Mouse (Mus musculus): Measurements from ENCODE around the gene Sgip1. TPM values are rescaled to one million over a fixed set of nuclear protein-coding genes. Genes with fewer than 3 reads are reported as not detected.
A peak's percentile ranks its signal among the peaks of the same experiment; 100 is the strongest.

The Sgip1 gene
- polyA plus RNA-seq, 1 experiment from 2014 or later, result 70.8 TPM

- Histone ChIP-seq H3K4me1 (ENCODE audit: control insufficient read depth, insufficient read depth, low read length) (peaks cover 16% of the 10 kb centered on the region; the same call in 1 of the 2 replicates), H3K4me3 (replicated peaks; ENCODE audit: low read depth, low read length) (no peak overlapping the region), H3K36me3 (ENCODE audit: control insufficient read depth, insufficient read depth, low read length) (no peaks in the 10 kb centered on the region), H3K4me2 (ENCODE audit: low read length) (0 out of 2 replicates have a peak overlapping the region, but pooled peaks have one; percentile 7), H3K27me3 (ENCODE audit: control insufficient read depth, insufficient read depth, low read length) (no peaks in the 10 kb centered on the region), H3K27ac (replicated peaks; ENCODE audit: low read depth, low read length) (0 out of 2 replicates have a peak overlapping the region, but pooled peaks have one; percentile 10), H3K9ac (replicated peaks; ENCODE audit: low read length) (no peak overlapping the region), H3K9me3 (ENCODE audit: control insufficient read depth, low read length) (no peaks in the 10 kb centered on the region)
- peak; percentile 80 for DNase-seq
- 5% methylated on average over 4 of the region's 4 CpGs for WGBS
- ATAC-seq (ENCODE audit: low FRiP score, low TSS enrichment), result peak; percentile 66; the same call in 1 of the 2 replicates
These were observed 265.9 kb downstream of the Sgip1 start for GRCm38 (mm10) chr4:103006943-103007418.

GRCm38 (mm10) chr4:103010734-103011133, 269.6 kb downstream of the Sgip1 start:
- H3K27ac ChIP-seq (replicated peaks; ENCODE audit: low read depth, low read length), result no peak overlapping the region
- no peaks in the 10 kb centered on the region for H3K27me3 ChIP-seq (ENCODE audit: control insufficient read depth, insufficient read depth, low read length)
- 90% methylated on average over 4 of the region's 4 CpGs for WGBS
- no peak overlapping the region for H3K9ac ChIP-seq (replicated peaks; ENCODE audit: low read length)
- ATAC-seq (ENCODE audit: low FRiP score, low TSS enrichment), result no peak
- H3K4me2 ChIP-seq (ENCODE audit: low read length), result no peak overlapping the region
- DNase-seq, result no peak
- H3K4me3 ChIP-seq (replicated peaks; ENCODE audit: low read depth, low read length), result no peak overlapping the region
- H3K4me1 ChIP-seq (ENCODE audit: control insufficient read depth, insufficient read depth, low read length), result peaks cover 25% of the 10 kb centered on the region
- H3K36me3 ChIP-seq (ENCODE audit: control insufficient read depth, insufficient read depth, low read length), result no peaks in the 10 kb centered on the region
- no peaks in the 10 kb centered on the region for H3K9me3 ChIP-seq (ENCODE audit: control insufficient read depth, low read length)

GRCm38 (mm10) chr4:103011823-103012222, 270.7 kb downstream of the Sgip1 start:
- no peak for ATAC-seq (ENCODE audit: low FRiP score, low TSS enrichment)
- H3K4me2 ChIP-seq (ENCODE audit: low read length), result peak overlapping the region; percentile 33
- H3K4me3 ChIP-seq (replicated peaks; ENCODE audit: low read depth, low read length), result no peak overlapping the region

GRCm38 (mm10) chr4:103013490-103013889, 272.4 kb downstream of the Sgip1 start:
- H3K9ac ChIP-seq (replicated peaks; ENCODE audit: low read length), result no peak overlapping the region
- peak overlapping the region; percentile 34 for H3K4me2 ChIP-seq (ENCODE audit: low read length)
- no peaks in the 10 kb centered on the region for H3K27me3 ChIP-seq (ENCODE audit: control insufficient read depth, insufficient read depth, low read length)
- WGBS, result 3% methylated on average over 4 of the region's 4 CpGs
- H3K4me3 ChIP-seq (replicated peaks; ENCODE audit: low read depth, low read length), result no peak overlapping the region
- H3K36me3 ChIP-seq (ENCODE audit: control insufficient read depth, insufficient read depth, low read length), result no peaks in the 10 kb centered on the region
- H3K27ac ChIP-seq (replicated peaks; ENCODE audit: low read depth, low read length), result no peak overlapping the region
- H3K4me1 ChIP-seq (ENCODE audit: control insufficient read depth, insufficient read depth, low read length), result peaks cover 18% of the 10 kb centered on the region
- ATAC-seq (ENCODE audit: low FRiP score, low TSS enrichment), result no peak
- no peaks in the 10 kb centered on the region for H3K9me3 ChIP-seq (ENCODE audit: control insufficient read depth, low read length)
- peak; percentile 51 for DNase-seq

More at GRCm38 (mm10) chr4:103011823-103012222, 270.7 kb downstream of the Sgip1 start:
- peak; percentile 73 for DNase-seq
- WGBS, result 30% methylated on average over 7 of the region's 7 CpGs
- H3K27ac ChIP-seq (replicated peaks; ENCODE audit: low read depth, low read length), result peak overlapping the region; percentile 61
- no peak overlapping the region for H3K9ac ChIP-seq (replicated peaks; ENCODE audit: low read length)
- no peaks in the 10 kb centered on the region for H3K9me3 ChIP-seq (ENCODE audit: control insufficient read depth, low read length)
- no peaks in the 10 kb centered on the region for H3K36me3 ChIP-seq (ENCODE audit: control insufficient read depth, insufficient read depth, low read length)
- H3K4me1 ChIP-seq (ENCODE audit: control insufficient read depth, insufficient read depth, low read length), result peaks cover 19% of the 10 kb centered on the region
- H3K27me3 ChIP-seq (ENCODE audit: control insufficient read depth, insufficient read depth, low read length), result no peaks in the 10 kb centered on the region

Other genes with a start within 250 kb of the Sgip1 start
- 0.61 and 1.2 TPM in 2 replicates for gene Tctex1d1, start 237.3 kb downstream of the Sgip1 start, polyA plus RNA-seq (2014; fragmentation: Nextera tagmentation; extraction: Ambion mirVana)